Mouse (Mus musculus): ENCODE results near the gene Yars. TPM values are rescaled to one million over a fixed set of nuclear protein-coding genes. Genes with fewer than 3 reads are reported as not detected.

Yars gene
- polyA plus RNA-seq, 1 experiment from 2014 or later, result 107 TPM

- Histone ChIP-seq H3K27ac (replicated peaks) (no peak overlapping the region), H3K4me1 (peaks cover 23% of the 10 kb centered on the region), H3K36me3 (no peaks in the 10 kb centered on the region), H3K27me3 (ENCODE audit: low read depth, poor library complexity, severe bottlenecking) (peaks cover 6% of the 10 kb centered on the region; the same call in 1 of the 2 replicates), H3K9me3 (replicated peaks) (no peaks in the 10 kb centered on the region), H3K4me3 (no peak overlapping the region)
- DNase-seq (ENCODE audit: low spot score), result no peak
- WGBS, result 48% methylated on average over 1 of the region's 1 CpGs
These were observed 79.1 kb downstream of the Yars start for GRCm38 (mm10) chr4:129268698-129269097.

Other genes with a start within 250 kb of the Yars start
- 11.1 and 14.9 TPM in 2 replicates for gene Azin2, start 227.3 kb upstream of the Yars start, polyA plus RNA-seq (2016; fragmentation: Nextera tagmentation; extraction: Ambion mirVana)
- gene Ak2, start 197.8 kb upstream of the Yars start, polyA plus RNA-seq (2016; fragmentation: Nextera tagmentation; extraction: Ambion mirVana), result 187 and 205 TPM in 2 replicates
- gene Rnf19b, start 131.5 kb upstream of the Yars start, polyA plus RNA-seq (2016; fragmentation: Nextera tagmentation; extraction: Ambion mirVana), result 7.1 and 9.0 TPM in 2 replicates
- 1.0 and 2.1 TPM in 2 replicates for gene Tmem54, start 84.2 kb upstream of the Yars start, polyA plus RNA-seq (2016; fragmentation: Nextera tagmentation; extraction: Ambion mirVana)
- 1.4 and 2.4 TPM in 2 replicates for gene Hpca, start 67.7 kb upstream of the Yars start, polyA plus RNA-seq (2016; fragmentation: Nextera tagmentation; extraction: Ambion mirVana)
- 0.50 and 0.78 TPM in 2 replicates for gene Fndc5, start 52.8 kb upstream of the Yars start, polyA plus RNA-seq (2016; fragmentation: Nextera tagmentation; extraction: Ambion mirVana)
- gene S100pbp, start within 50 bp of the Yars start, polyA plus RNA-seq (2016; fragmentation: Nextera tagmentation; extraction: Ambion mirVana), result 28.2 and 28.8 TPM in 2 replicates
- 2.7 and 3.7 TPM in 2 replicates for gene C77080, start 71.6 kb downstream of the Yars start, polyA plus RNA-seq (2016; fragmentation: Nextera tagmentation; extraction: Ambion mirVana)
- 0.30 and 0.47 TPM in 2 replicates for gene Sync, start 97.9 kb downstream of the Yars start, polyA plus RNA-seq (2016; fragmentation: Nextera tagmentation; extraction: Ambion mirVana)
- gene Rbbp4, start 145.6 kb downstream of the Yars start, polyA plus RNA-seq (2016; fragmentation: Nextera tagmentation; extraction: Ambion mirVana), result 522 and 529 TPM in 2 replicates
- gene Zbtb8os, start 145.9 kb downstream of the Yars start, polyA plus RNA-seq (2016; fragmentation: Nextera tagmentation; extraction: Ambion mirVana), result 48.3 and 49.6 TPM in 2 replicates
- 7.5 and 9.4 TPM in 2 replicates for gene Zbtb8a, start 188.4 kb downstream of the Yars start, polyA plus RNA-seq (2016; fragmentation: Nextera tagmentation; extraction: Ambion mirVana)